Mouse (Mus musculus): ENCODE measurements around the gene Fam208a.

Gene Fam208a

GRCm38 (mm10) chr14:27420816-27421215 is 7.8 kb upstream of the Fam208a start:
- DNase-seq (ENCODE audit: low spot score) = no peak

- DNase-seq (ENCODE audit: low spot score) = no peak
These were observed 6.3 kb upstream of the Fam208a start for GRCm38 (mm10) chr14:27422301-27422700.

DNA sequence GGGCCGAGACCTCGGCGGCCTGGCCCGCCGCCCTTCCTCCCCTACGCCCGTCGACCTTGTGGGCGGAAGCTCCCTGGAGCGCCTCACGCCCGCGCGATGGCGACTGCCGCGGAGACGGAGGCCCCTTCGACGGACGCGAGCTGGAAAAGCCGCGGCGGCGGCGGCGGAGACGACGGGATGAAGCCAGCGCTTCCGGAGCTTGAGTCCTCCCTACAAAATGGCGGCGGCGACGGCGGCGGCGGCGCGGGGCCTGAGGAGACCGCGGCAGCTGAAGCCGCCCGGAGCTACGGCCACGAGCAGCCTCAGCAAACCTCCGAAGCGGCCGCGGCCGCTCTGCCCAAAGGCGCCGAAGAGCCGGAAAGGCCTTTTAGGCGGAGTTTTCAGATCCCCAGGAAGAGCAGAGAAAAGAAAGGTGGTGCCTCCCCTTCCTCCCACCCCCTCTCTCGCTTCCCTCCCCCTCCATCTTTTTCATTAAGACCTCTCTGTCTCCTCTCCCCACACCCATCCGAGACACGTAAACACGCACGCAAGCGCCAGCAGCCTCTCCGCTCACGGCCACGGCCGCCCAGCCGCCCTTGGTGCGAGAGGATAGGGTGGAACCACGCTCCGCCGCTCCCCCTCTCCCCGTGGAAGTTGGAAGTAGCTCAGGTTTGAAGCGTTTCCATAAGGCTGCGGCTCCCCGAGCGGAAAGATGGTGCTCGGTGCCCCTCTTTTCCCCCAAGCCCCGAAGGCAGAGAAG is 508 bp downstream of the Fam208a start:
- peak; percentile 89 for DNase-seq (ENCODE audit: low spot score)

DNA sequence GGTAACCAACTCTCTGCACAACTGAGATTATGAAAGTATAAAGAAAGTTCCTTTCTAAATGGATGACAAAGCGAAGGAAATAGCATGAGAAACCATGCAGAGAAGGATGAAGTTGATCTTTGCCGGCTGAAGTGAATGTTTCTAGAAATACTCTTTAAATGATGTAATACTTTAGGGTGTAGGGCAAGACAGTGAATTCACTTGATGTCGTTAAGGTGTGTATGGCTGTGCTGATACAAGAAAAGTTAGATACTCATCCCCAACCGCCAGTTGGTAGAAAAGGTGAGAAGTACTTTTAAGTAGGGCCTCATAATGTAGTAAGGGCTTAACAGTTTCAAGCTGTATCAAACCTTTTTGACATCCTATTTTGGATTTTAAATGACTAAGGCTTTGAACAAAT is 1.6 kb downstream of the Fam208a start:
- DNase-seq (ENCODE audit: low spot score) = no peak

GRCm38 (mm10) chr14:27432064-27432463 is 3.4 kb downstream of the Fam208a start:
- no peak for DNase-seq (ENCODE audit: low spot score)

DNA sequence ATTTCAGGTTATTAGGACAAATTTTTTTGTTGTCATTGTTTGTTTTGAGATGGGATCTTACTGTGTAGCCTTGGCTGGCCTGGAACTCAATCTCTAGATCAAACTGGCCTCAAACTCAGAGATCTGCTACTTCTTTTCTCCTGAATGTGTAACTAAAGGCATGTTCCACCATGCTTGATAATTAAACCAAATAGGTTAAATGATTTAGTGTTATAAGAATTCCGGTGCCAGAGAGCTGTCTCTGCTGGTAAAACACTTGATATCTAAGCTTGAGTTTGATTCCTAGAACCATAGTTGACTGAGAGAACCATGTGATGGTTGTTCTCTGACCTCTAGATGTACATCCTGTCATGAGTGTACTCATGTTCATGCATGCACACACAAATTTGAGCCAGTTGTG is 7.5 kb downstream of the Fam208a start:
- DNase-seq (ENCODE audit: low spot score) = no peak

GRCm38 (mm10) chr14:27436826-27437225 is 8.2 kb downstream of the Fam208a start:
- DNase-seq (ENCODE audit: low spot score) = no peak

DNA sequence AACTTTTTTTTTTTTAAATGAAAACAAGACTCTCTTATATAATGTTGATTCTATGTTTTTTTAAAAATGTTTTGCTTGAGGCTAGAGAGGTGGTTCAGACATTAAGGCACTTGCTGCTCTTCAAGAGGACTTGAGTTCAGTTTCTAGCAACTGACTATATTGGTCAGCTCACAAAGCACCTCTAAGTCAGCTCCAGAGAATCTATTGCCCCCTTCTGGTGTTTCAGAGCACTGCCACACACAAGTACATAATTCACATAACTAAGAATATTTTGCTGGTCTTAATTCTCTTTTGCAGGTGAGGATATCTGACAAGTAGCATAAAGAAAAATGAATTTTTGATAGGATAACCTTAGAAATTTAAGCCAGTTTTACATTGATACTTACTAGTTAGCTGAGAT is 12.3 kb downstream of the Fam208a start:
- no peak for DNase-seq (ENCODE audit: low spot score)

GRCm38 (mm10) chr14:27444851-27445281 is 16.2 kb downstream of the Fam208a start:
- no peak for DNase-seq (ENCODE audit: low spot score)

GRCm38 (mm10) chr14:27446963-27447362 is 18.3 kb downstream of the Fam208a start:
- DNase-seq (ENCODE audit: low spot score) = no peak

- DNase-seq (ENCODE audit: low spot score) = no peak
These were observed 62.8 kb downstream of the Fam208a start for GRCm38 (mm10) chr14:27491399-27491798.

DNA sequence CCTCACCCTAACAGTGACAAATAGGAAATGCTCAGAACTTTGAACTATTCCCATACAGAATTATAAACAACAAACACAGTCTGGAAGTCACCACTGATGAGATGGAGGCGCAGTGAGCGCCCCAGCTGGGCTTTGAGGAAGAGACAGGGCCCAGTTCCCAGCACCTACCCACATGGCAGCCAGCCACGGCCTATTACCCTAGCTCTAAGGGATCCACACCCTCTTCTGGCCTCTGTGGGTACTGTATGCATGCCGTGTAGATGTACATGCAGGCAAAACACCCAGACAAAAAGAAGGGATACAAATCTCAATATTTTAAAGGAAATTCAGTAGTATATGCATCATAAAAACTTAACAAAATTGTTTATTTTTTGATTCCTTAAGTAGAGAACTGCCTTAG is 64.9 kb downstream of the Fam208a start:
- no peak for DNase-seq (ENCODE audit: low spot score)

- DNase-seq (ENCODE audit: low spot score) = no peak
These were observed 72.5 kb downstream of the Fam208a start for GRCm38 (mm10) chr14:27501096-27501495.

DNA sequence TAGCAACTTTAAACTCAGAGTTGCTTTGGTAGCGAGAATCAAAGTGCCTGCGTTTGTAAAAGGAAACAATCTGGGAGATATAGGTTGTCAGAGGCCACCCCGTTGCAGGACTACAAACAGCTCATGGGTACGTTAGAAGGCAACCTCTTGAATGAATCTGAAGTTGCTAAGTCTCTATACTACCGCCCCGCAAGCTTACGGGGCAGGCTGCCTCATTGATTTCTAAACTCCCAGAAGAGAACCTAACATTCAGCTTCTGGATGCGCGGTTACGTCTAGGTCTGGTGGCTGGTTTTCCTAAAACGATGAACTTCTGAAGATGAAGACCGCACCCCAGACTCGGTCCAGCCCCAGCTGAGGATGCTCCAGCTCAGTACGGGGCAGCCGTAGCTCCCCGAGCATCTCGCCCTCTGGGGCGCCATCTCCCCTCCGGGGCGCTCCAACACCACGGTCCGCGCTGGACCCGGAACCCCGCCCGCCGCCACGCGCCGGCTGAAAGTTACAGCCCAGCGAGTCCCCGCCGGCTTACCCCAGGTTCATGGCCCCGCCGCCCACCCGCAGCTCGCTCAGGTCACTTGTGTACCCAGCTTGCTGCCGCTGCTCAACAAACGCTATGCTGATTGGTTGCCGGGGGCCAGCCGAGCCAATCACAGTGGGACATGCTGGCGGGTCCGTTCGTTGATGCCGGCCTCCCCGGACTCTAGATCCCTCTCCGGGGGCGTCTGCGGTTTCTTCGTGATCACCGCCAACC is 79.4 kb downstream of the Fam208a start, which contains the start of gene Ccdc66:
Ccdc66 (minus strand) TSS at position 567 of the 750 bp plus-strand sequence.
- peak; percentile 95 for DNase-seq (ENCODE audit: low spot score)

DNA sequence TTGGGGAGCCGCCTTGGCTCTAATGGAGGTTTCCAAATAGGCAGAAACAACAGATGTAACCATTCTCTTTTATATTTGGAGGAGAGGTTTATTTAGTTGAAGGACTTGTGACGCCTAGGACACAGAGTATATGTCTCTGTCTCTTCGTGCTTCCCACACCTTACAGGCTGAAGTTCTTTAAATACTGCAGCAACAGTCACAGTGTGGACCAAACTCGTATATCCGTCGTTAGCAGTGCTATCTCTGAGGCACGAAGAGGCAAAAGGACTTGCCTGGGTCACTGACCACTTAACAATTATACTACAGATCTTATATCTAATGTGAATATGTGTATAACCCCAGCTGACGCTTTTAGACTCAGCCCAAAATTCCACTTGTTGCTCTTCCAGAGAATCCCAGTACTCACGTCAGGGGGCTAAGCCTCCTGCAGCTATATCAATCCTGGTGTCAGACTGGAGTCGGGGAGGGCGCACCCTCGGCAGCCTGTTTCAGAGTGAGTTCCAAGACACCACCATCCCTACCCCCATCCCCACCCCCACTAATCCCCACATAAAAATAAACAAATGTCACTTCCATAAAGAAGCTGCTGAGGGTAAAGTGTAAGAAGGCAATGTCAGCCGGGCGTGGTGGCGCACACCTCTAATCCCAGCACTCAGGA is 80.1 kb downstream of the Fam208a start:
- DNase-seq (ENCODE audit: low spot score) = no peak

- no peak for DNase-seq (ENCODE audit: low spot score)
These were observed 95.9 kb downstream of the Fam208a start for GRCm38 (mm10) chr14:27524541-27524940.

All from testis, postnatal 14 days (tissue).